Mouse (Mus musculus): ENCODE results near the gene Uqcr11. TPM values are rescaled to one million over a fixed set of nuclear protein-coding genes. Genes with fewer than 3 reads are reported as not detected.

Uqcr11 gene
- polyA plus RNA-seq, 1 experiment from 2014 or later: 400 TPM

DNA sequence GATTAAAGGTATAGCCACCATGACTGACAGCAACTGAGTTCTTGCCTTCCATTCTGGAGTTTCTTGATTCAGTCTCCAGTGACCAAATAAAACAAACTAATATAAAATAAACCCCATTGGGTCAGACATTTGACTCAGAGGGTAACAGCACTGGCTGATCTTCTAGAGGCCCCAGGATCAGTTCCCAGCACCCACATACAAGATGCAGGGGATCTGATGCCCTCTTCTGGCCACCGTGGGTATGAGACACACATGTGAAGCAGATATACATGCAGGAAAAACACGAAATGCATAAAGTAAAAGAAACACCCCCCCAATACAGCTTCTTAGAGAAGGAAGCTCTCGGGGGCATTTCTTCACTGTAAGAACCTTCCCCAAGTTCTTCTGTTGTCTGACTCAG is 18.4 kb upstream of the Uqcr11 start:
- H3K4me1 ChIP-seq: peaks cover 19% of the 10 kb centered on the region
- no peak overlapping the region for H3K4me2 ChIP-seq
- WGBS: 97% methylated on average over 3 of the region's 3 CpGs

GRCm38 (mm10) chr10:80423562-80423961 is 16.9 kb upstream of the Uqcr11 start:
- no peak overlapping the region for H3K4me3 ChIP-seq (replicated peaks)
- no peak overlapping the region for H3K4me2 ChIP-seq
- H3K36me3 ChIP-seq (replicated peaks): peaks cover 95% of the 10 kb centered on the region
- 52% methylated on average over 4 of the region's 4 CpGs for WGBS
- peaks cover 32% of the 10 kb centered on the region for H3K4me1 ChIP-seq
- H3K9ac ChIP-seq: no peak overlapping the region
- no peaks in the 10 kb centered on the region for H3K9me3 ChIP-seq
- peak overlapping the region; percentile 42; the same call in 1 of the 2 replicates for H3K27ac ChIP-seq
- no peaks in the 10 kb centered on the region for H3K27me3 ChIP-seq
- ATAC-seq (ENCODE audit: low FRiP score): 0 out of 2 replicates have a peak, but pooled peaks have one; percentile 21

More for the DNA sequence above, 18.4 kb upstream of the Uqcr11 start:
- no peaks in the 10 kb centered on the region for H3K27me3 ChIP-seq
- peaks cover 95% of the 10 kb centered on the region for H3K36me3 ChIP-seq (replicated peaks)
- ATAC-seq (ENCODE audit: low FRiP score): no peak
- H3K9me3 ChIP-seq: no peaks in the 10 kb centered on the region
- H3K4me3 ChIP-seq (replicated peaks): no peak overlapping the region
- no peak overlapping the region for H3K9ac ChIP-seq
- H3K27ac ChIP-seq: no peak overlapping the region

DNA sequence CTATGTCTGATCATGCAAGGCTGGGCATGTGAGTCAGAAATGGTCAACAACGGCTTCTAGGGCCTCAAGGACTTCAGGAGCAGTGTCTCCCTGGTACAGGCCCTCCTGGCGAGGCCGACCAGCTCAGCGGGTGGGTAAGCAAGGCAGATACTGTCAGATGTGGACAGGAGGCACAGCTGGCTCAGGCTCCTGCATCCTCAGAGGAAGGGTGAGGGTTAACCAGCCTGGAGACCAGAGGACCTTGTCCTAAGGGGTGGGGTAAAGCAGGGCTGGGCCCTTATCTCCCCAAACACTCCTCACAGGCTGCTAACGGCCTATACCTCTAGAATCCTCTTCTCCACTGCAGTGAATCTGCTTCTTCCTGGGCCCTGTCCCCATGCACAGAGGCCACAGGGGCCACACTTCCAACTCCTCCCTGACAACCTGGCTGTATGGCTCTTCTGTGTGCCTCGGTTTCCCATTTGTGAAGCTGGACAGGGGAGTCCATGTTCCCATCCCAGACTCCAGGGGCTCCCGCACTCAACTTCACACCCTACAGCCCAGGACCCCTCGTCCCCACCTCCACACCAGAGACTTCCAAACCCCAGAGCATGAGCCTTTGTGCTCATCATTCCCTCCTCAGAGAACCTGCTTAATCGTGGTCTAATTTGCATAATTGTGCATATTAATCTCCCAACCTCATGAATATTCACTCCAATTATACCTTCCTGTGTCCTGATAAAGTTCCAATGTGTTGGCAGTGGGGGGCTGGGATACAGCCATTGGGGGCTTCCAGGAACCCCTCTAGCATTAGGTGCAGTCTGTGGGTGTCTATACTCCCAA is 15.2 kb upstream of the Uqcr11 start:
- Histone ChIP-seq H3K4me3 (replicated peaks) (no peak overlapping the region), H3K4me1 (peaks cover 40% of the 10 kb centered on the region), H3K36me3 (replicated peaks) (peaks cover 96% of the 10 kb centered on the region), H3K9ac (no peak overlapping the region), H3K27me3 (no peaks in the 10 kb centered on the region), H3K4me2 (no peak overlapping the region), H3K9me3 (no peaks in the 10 kb centered on the region), H3K27ac (peak overlapping the region; percentile 62)
- 78% methylated on average over 9 of the region's 9 CpGs for WGBS
- ATAC-seq (ENCODE audit: low FRiP score): no peak

GRCm38 (mm10) chr10:80421208-80421607 is 14.6 kb upstream of the Uqcr11 start:
- ATAC-seq (ENCODE audit: low FRiP score): no peak

DNA sequence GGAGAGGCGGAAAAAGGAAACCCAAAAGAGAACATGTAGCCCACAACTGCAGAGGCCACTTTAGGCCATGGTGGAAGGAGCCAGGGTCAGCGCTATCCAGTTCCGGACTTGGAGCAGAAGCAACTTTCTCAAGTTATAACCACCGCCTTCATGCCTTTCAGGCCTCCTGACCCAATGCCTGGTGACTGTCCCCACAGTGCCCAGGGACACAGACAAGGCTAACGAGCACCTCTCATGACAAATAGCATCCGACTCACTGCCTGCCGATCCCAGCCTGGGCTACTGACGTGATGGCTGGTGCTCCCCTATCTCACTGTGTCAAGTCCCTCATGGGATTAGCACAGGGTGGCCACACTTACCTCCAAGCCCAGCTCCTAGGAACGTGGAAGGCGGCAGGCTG is 14.1 kb upstream of the Uqcr11 start:
- H3K4me1 ChIP-seq: peaks cover 40% of the 10 kb centered on the region
- no peak for ATAC-seq (ENCODE audit: low FRiP score)
- H3K9me3 ChIP-seq: no peaks in the 10 kb centered on the region
- peaks cover 96% of the 10 kb centered on the region for H3K36me3 ChIP-seq (replicated peaks)
- H3K27me3 ChIP-seq: no peaks in the 10 kb centered on the region
- no peak overlapping the region for H3K4me3 ChIP-seq (replicated peaks)
- H3K9ac ChIP-seq: no peak overlapping the region
- H3K27ac ChIP-seq: no peak overlapping the region; the same call in 1 of the 2 replicates
- WGBS: 90% methylated on average over 10 of the region's 10 CpGs
- H3K4me2 ChIP-seq: no peak overlapping the region

More at GRCm38 (mm10) chr10:80421208-80421607, 14.6 kb upstream of the Uqcr11 start:
- Histone ChIP-seq H3K27ac (peak overlapping the region; percentile 62), H3K36me3 (replicated peaks) (peaks cover 96% of the 10 kb centered on the region), H3K4me2 (no peak overlapping the region), H3K9me3 (no peaks in the 10 kb centered on the region), H3K9ac (no peak overlapping the region), H3K4me1 (peaks cover 40% of the 10 kb centered on the region), H3K4me3 (replicated peaks) (no peak overlapping the region), H3K27me3 (no peaks in the 10 kb centered on the region)
- 94% methylated on average over 8 of the region's 8 CpGs for WGBS

- Histone ChIP-seq H3K9me3 (no peaks in the 10 kb centered on the region), H3K4me3 (replicated peaks) (no peak overlapping the region), H3K27ac (peak overlapping the region; percentile 78), H3K9ac (no peak overlapping the region), H3K27me3 (no peaks in the 10 kb centered on the region), H3K36me3 (replicated peaks) (peaks cover 96% of the 10 kb centered on the region), H3K4me2 (no peak overlapping the region), H3K4me1 (peaks cover 37% of the 10 kb centered on the region)
- 86% methylated on average over 8 of the region's 8 CpGs for WGBS
- no peak for ATAC-seq (ENCODE audit: low FRiP score)
Measured at GRCm38 (mm10) chr10:80419419-80419818, 12.8 kb upstream of the Uqcr11 start.

- 49% methylated on average over 3 of the region's 3 CpGs for WGBS
- peak; percentile 40; the same call in 1 of the 2 replicates for ATAC-seq (ENCODE audit: low FRiP score)
- H3K9me3 ChIP-seq: no peaks in the 10 kb centered on the region
- no peak overlapping the region for H3K4me2 ChIP-seq
- no peak overlapping the region for H3K4me3 ChIP-seq (replicated peaks)
- H3K36me3 ChIP-seq (replicated peaks): peaks cover 98% of the 10 kb centered on the region
- H3K4me1 ChIP-seq: peaks cover 28% of the 10 kb centered on the region
- H3K27me3 ChIP-seq: no peaks in the 10 kb centered on the region
- no peak overlapping the region for H3K9ac ChIP-seq
- H3K27ac ChIP-seq: peak overlapping the region; percentile 78
Measured at GRCm38 (mm10) chr10:80418311-80418710, 11.7 kb upstream of the Uqcr11 start.

DNA sequence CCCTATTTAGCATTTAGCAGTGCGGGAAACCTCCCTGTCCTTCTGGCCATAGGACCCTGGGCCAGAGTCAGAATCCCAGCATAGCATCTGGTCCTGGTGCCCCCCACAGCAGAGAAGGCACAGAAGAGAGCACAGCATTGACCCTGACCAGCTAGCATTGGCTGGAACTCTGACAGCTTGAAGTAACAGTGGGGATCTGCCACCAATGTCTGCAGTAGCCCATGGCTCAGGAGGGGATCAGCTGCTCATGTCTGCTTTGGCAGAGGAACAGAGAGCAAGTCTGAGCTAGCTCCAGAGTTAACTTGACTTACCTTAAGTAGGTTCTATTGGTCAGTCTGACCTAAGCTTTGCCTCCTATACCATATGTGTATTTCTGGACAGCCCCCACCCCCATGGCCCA is 11.2 kb upstream of the Uqcr11 start:
- H3K9ac ChIP-seq: no peak overlapping the region
- H3K4me1 ChIP-seq: peaks cover 28% of the 10 kb centered on the region
- H3K4me2 ChIP-seq: no peak overlapping the region
- H3K27me3 ChIP-seq: no peaks in the 10 kb centered on the region
- peaks cover 100% of the 10 kb centered on the region for H3K36me3 ChIP-seq (replicated peaks)
- ATAC-seq (ENCODE audit: low FRiP score): peak; percentile 2; the same call in 1 of the 2 replicates
- 92% methylated on average over 1 of the region's 1 CpGs for WGBS
- H3K9me3 ChIP-seq: no peaks in the 10 kb centered on the region
- H3K4me3 ChIP-seq (replicated peaks): no peak overlapping the region
- H3K27ac ChIP-seq: no peak overlapping the region; the same call in 1 of the 2 replicates

- peak overlapping the region; percentile 46; the same call in 1 of the 2 replicates for H3K27ac ChIP-seq
- H3K4me1 ChIP-seq: peaks cover 26% of the 10 kb centered on the region
- 91% methylated on average over 10 of the region's 10 CpGs for WGBS
- no peaks in the 10 kb centered on the region for H3K9me3 ChIP-seq
- no peak overlapping the region for H3K4me2 ChIP-seq
- H3K9ac ChIP-seq: no peak overlapping the region
- no peak for ATAC-seq (ENCODE audit: low FRiP score)
- H3K4me3 ChIP-seq (replicated peaks): no peak overlapping the region
- no peaks in the 10 kb centered on the region for H3K27me3 ChIP-seq
- H3K36me3 ChIP-seq (replicated peaks): peaks cover 100% of the 10 kb centered on the region
Measured at GRCm38 (mm10) chr10:80417371-80417770, 10.7 kb upstream of the Uqcr11 start.

DNA sequence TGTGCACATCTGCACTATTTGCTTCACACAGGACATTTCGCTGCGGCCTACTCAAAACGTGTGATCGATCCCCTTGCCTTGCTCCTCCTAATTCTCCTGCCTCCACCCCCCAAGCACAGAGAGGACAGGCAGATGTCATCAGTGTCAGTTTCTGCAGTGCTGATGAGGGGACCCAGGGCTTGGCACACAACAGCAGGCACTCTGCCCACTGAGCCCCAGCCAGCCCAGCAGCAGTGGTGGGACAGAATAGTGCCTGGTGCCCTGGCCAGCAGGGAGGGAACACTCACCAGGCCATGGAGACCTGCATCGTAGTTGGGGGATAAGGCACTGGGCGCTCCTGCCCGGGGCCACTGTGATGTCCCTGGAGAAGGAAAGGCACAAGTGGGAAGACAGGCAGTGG is 8.9 kb upstream of the Uqcr11 start:
- H3K27ac ChIP-seq: no peak overlapping the region
- H3K36me3 ChIP-seq (replicated peaks): peaks cover 100% of the 10 kb centered on the region
- no peaks in the 10 kb centered on the region for H3K27me3 ChIP-seq
- no peak overlapping the region for H3K4me3 ChIP-seq (replicated peaks)
- no peak overlapping the region for H3K9ac ChIP-seq
- WGBS: 94% methylated on average over 7 of the region's 7 CpGs
- no peak for ATAC-seq (ENCODE audit: low FRiP score)
- no peak overlapping the region for H3K4me2 ChIP-seq
- H3K9me3 ChIP-seq: no peaks in the 10 kb centered on the region
- peaks cover 25% of the 10 kb centered on the region for H3K4me1 ChIP-seq

DNA sequence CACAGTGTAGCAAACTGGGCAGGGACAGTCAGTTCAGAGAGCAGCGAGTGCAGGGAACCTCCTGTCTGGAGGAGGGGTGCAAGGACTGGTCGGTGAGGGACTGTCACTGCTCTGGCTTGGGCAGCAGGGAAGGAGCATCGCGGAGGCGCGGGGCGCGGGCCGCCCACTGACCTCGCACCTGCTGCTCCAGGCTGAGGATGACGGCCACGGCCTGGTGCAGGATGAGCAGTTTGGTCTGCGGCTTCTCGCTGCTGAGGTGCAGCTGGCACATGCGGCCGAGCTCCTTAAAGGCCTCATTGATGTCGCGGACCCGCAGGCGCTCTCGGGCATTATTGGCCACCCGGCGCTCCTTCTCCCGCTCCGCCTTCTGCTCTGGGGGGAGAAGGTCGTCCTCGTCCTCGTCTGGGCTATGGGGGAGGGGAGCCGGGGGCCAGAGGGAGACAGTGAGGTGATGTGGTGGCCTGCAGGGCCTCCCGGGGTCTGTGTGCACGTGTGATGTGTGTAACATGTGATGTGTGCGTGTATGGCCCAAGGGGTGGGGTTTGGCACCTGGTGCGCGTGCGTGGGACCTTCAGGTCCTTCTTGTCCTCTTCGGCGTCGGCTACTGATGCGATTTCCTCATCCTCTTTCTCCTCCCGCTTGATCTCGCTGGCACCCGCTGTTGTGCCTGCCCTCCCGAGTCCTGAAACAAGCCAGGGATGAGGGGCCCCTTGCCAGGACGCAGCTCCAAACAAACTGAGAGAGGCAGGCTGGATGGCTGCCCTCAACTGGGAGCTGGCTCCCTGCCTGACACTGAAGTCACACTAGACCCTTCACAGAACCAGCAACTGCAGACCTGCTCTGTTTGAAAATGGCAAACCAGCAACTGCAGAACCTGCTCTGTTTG is 6.3 kb upstream of the Uqcr11 start:
- H3K9ac ChIP-seq: no peak overlapping the region

DNA sequence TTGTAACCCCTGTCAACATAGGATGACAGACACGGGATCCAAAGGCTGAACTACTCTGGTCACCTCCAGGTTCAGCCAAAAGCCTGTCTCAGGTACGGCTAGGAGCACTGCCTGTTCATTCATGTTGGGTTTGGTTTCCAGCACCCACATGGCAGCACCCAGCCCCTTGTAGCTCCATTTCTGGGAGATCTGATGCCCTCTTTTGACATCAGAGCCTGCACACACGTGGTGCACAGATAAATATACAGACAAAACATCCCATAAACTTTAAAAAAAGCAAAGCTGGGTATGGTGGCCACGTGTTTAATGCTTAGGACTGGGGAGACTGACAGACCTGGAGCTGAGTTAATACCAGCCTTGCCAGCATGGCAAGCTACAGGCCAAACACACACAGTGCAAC is 1.3 kb upstream of the Uqcr11 start:
- H3K36me3 ChIP-seq (replicated peaks): peaks cover 53% of the 10 kb centered on the region
- peaks cover 5% of the 10 kb centered on the region; the same call in 1 of the 2 replicates for H3K9me3 ChIP-seq
- H3K4me1 ChIP-seq: peaks cover 31% of the 10 kb centered on the region
- H3K9ac ChIP-seq: no peak overlapping the region
- H3K4me2 ChIP-seq: no peak overlapping the region
- no peaks in the 10 kb centered on the region for H3K27me3 ChIP-seq
- no peak for ATAC-seq (ENCODE audit: low FRiP score)
- WGBS: 48% methylated on average over 4 of the region's 4 CpGs
- no peak overlapping the region for H3K27ac ChIP-seq
- no peak overlapping the region for H3K4me3 ChIP-seq (replicated peaks)

More for the DNA sequence above, 6.3 kb upstream of the Uqcr11 start:
- Histone ChIP-seq H3K4me3 (replicated peaks) (no peak overlapping the region), H3K4me2 (no peak overlapping the region), H3K27me3 (no peaks in the 10 kb centered on the region), H3K36me3 (replicated peaks) (peaks cover 88% of the 10 kb centered on the region), H3K9me3 (no peaks in the 10 kb centered on the region), H3K4me1 (peaks cover 2% of the 10 kb centered on the region; the same call in 1 of the 2 replicates), H3K27ac (no peak overlapping the region)
- WGBS: 84% methylated on average over 44 of the region's 44 CpGs
- ATAC-seq (ENCODE audit: low FRiP score): no peak

All from forebrain, embryonic 12.5 days (tissue).